Mouse (Mus musculus): ENCODE results near the gene Erp27. TPM values are rescaled to one million over a fixed set of nuclear protein-coding genes. Genes with fewer than 3 reads are reported as not detected.

Erp27 gene
- polyA plus RNA-seq, 1 experiment from 2014 or later: 0.34 TPM

GRCm38 (mm10) chr6:136902527-136902926 lies 19.5 kb downstream of the Erp27 start:
- no peak overlapping the region for H3K4me3 ChIP-seq (replicated peaks; ENCODE audit: low read length)
- 95% methylated on average over 9 of the region's 9 CpGs for WGBS
- H3K27ac ChIP-seq (ENCODE audit: low read length): no peak overlapping the region
- H3K4me1 ChIP-seq (replicated peaks; ENCODE audit: control insufficient read depth, insufficient read depth, low read length): no peaks in the 10 kb centered on the region
- H3K9ac ChIP-seq (replicated peaks; ENCODE audit: low read depth, low read length): no peak overlapping the region
- no peaks in the 10 kb centered on the region for H3K27me3 ChIP-seq (replicated peaks; ENCODE audit: control insufficient read depth, insufficient read depth, low read length)
- no peak overlapping the region for H3K4me2 ChIP-seq (ENCODE audit: low read length)
- no peak for ATAC-seq
- no peaks in the 10 kb centered on the region for H3K36me3 ChIP-seq (ENCODE audit: control insufficient read depth, insufficient read depth)
- no peaks in the 10 kb centered on the region for H3K9me3 ChIP-seq (ENCODE audit: control insufficient read depth, low read length)

- Histone ChIP-seq H3K36me3 (ENCODE audit: control insufficient read depth, insufficient read depth) (no peaks in the 10 kb centered on the region), H3K4me1 (replicated peaks; ENCODE audit: control insufficient read depth, insufficient read depth, low read length) (no peaks in the 10 kb centered on the region), H3K27me3 (replicated peaks; ENCODE audit: control insufficient read depth, insufficient read depth, low read length) (no peaks in the 10 kb centered on the region), H3K4me2 (ENCODE audit: low read length) (no peak overlapping the region), H3K27ac (ENCODE audit: low read length) (no peak overlapping the region), H3K9me3 (ENCODE audit: control insufficient read depth, low read length) (no peaks in the 10 kb centered on the region), H3K9ac (replicated peaks; ENCODE audit: low read depth, low read length) (no peak overlapping the region), H3K4me3 (replicated peaks; ENCODE audit: low read length) (no peak overlapping the region)
- WGBS: 79% methylated on average over 2 of the region's 2 CpGs
- ATAC-seq: no peak
Measured at GRCm38 (mm10) chr6:136901010-136901409, 21.0 kb downstream of the Erp27 start.

- Histone ChIP-seq H3K4me2 (ENCODE audit: low read length) (no peak overlapping the region), H3K27ac (ENCODE audit: low read length) (no peak overlapping the region), H3K4me3 (replicated peaks; ENCODE audit: low read length) (no peak overlapping the region), H3K27me3 (replicated peaks; ENCODE audit: control insufficient read depth, insufficient read depth, low read length) (no peaks in the 10 kb centered on the region), H3K36me3 (ENCODE audit: control insufficient read depth, insufficient read depth) (no peaks in the 10 kb centered on the region), H3K9me3 (ENCODE audit: control insufficient read depth, low read length) (no peaks in the 10 kb centered on the region), H3K9ac (replicated peaks; ENCODE audit: low read depth, low read length) (no peak overlapping the region), H3K4me1 (replicated peaks; ENCODE audit: control insufficient read depth, insufficient read depth, low read length) (no peaks in the 10 kb centered on the region)
- 85% methylated on average over 4 of the region's 4 CpGs for whole genome bisulfite sequencing
- ATAC-seq: no peak
Measured at GRCm38 (mm10) chr6:136900369-136901009, 21.5 kb downstream of the Erp27 start.

GRCm38 (mm10) chr6:136898954-136899353 lies 23.0 kb downstream of the Erp27 start:
- Histone ChIP-seq H3K9me3 (ENCODE audit: control insufficient read depth, low read length) (no peaks in the 10 kb centered on the region), H3K4me1 (replicated peaks; ENCODE audit: control insufficient read depth, insufficient read depth, low read length) (no peaks in the 10 kb centered on the region), H3K4me3 (replicated peaks; ENCODE audit: low read length) (no peak overlapping the region), H3K36me3 (ENCODE audit: control insufficient read depth, insufficient read depth) (no peaks in the 10 kb centered on the region), H3K9ac (replicated peaks; ENCODE audit: low read depth, low read length) (no peak overlapping the region), H3K27me3 (replicated peaks; ENCODE audit: control insufficient read depth, insufficient read depth, low read length) (no peaks in the 10 kb centered on the region), H3K4me2 (ENCODE audit: low read length) (no peak overlapping the region), H3K27ac (ENCODE audit: low read length) (no peak overlapping the region)
- 80% methylated on average over 2 of the region's 2 CpGs for WGBS
- ATAC-seq: no peak

GRCm38 (mm10) chr6:136898222-136898621 lies 23.8 kb downstream of the Erp27 start:
- Histone ChIP-seq H3K4me2 (ENCODE audit: low read length) (no peak overlapping the region), H3K4me1 (replicated peaks; ENCODE audit: control insufficient read depth, insufficient read depth, low read length) (no peaks in the 10 kb centered on the region), H3K4me3 (replicated peaks; ENCODE audit: low read length) (no peak overlapping the region), H3K27ac (ENCODE audit: low read length) (no peak overlapping the region), H3K9me3 (ENCODE audit: control insufficient read depth, low read length) (no peaks in the 10 kb centered on the region), H3K36me3 (ENCODE audit: control insufficient read depth, insufficient read depth) (no peaks in the 10 kb centered on the region), H3K9ac (replicated peaks; ENCODE audit: low read depth, low read length) (no peak overlapping the region), H3K27me3 (replicated peaks; ENCODE audit: control insufficient read depth, insufficient read depth, low read length) (no peaks in the 10 kb centered on the region)
- no peak for ATAC-seq
- WGBS: 67% methylated on average over 4 of the region's 4 CpGs

GRCm38 (mm10) chr6:136897789-136898188 lies 24.2 kb downstream of the Erp27 start:
- 91% methylated on average over 4 of the region's 4 CpGs for WGBS
- no peak overlapping the region for H3K9ac ChIP-seq (replicated peaks; ENCODE audit: low read depth, low read length)
- H3K27ac ChIP-seq (ENCODE audit: low read length): no peak overlapping the region
- H3K36me3 ChIP-seq (ENCODE audit: control insufficient read depth, insufficient read depth): no peaks in the 10 kb centered on the region
- ATAC-seq: no peak
- H3K27me3 ChIP-seq (replicated peaks; ENCODE audit: control insufficient read depth, insufficient read depth, low read length): no peaks in the 10 kb centered on the region
- no peaks in the 10 kb centered on the region for H3K9me3 ChIP-seq (ENCODE audit: control insufficient read depth, low read length)
- no peaks in the 10 kb centered on the region for H3K4me1 ChIP-seq (replicated peaks; ENCODE audit: control insufficient read depth, insufficient read depth, low read length)
- H3K4me3 ChIP-seq (replicated peaks; ENCODE audit: low read length): no peak overlapping the region
- H3K4me2 ChIP-seq (ENCODE audit: low read length): no peak overlapping the region

- no peaks in the 10 kb centered on the region for H3K27me3 ChIP-seq (replicated peaks; ENCODE audit: control insufficient read depth, insufficient read depth, low read length)
- H3K9me3 ChIP-seq (ENCODE audit: control insufficient read depth, low read length): no peaks in the 10 kb centered on the region
- no peaks in the 10 kb centered on the region for H3K36me3 ChIP-seq (ENCODE audit: control insufficient read depth, insufficient read depth)
- no peak for ATAC-seq
- no peaks in the 10 kb centered on the region for H3K4me1 ChIP-seq (replicated peaks; ENCODE audit: control insufficient read depth, insufficient read depth, low read length)
- no peak overlapping the region for H3K9ac ChIP-seq (replicated peaks; ENCODE audit: low read depth, low read length)
- no peak overlapping the region for H3K4me3 ChIP-seq (replicated peaks; ENCODE audit: low read length)
- H3K27ac ChIP-seq (ENCODE audit: low read length): no peak overlapping the region
- H3K4me2 ChIP-seq (ENCODE audit: low read length): no peak overlapping the region
- WGBS: 66% methylated on average over 15 of the region's 15 CpGs
Measured at GRCm38 (mm10) chr6:136894532-136895339, 27.2 kb downstream of the Erp27 start.

GRCm38 (mm10) chr6:136892002-136892401 lies 30.0 kb downstream of the Erp27 start:
- Histone ChIP-seq H3K36me3 (ENCODE audit: control insufficient read depth, insufficient read depth) (no peaks in the 10 kb centered on the region), H3K4me3 (replicated peaks; ENCODE audit: low read length) (no peak overlapping the region), H3K9ac (replicated peaks; ENCODE audit: low read depth, low read length) (no peak overlapping the region), H3K4me1 (replicated peaks; ENCODE audit: control insufficient read depth, insufficient read depth, low read length) (no peaks in the 10 kb centered on the region), H3K4me2 (ENCODE audit: low read length) (no peak overlapping the region), H3K27ac (ENCODE audit: low read length) (no peak overlapping the region), H3K9me3 (ENCODE audit: control insufficient read depth, low read length) (no peaks in the 10 kb centered on the region), H3K27me3 (replicated peaks; ENCODE audit: control insufficient read depth, insufficient read depth, low read length) (no peaks in the 10 kb centered on the region)
- ATAC-seq: no peak
- WGBS: 83% methylated on average over 2 of the region's 2 CpGs

GRCm38 (mm10) chr6:136889554-136889953 lies 32.4 kb downstream of the Erp27 start:
- no peaks in the 10 kb centered on the region for H3K9me3 ChIP-seq (ENCODE audit: control insufficient read depth, low read length)
- H3K4me2 ChIP-seq (ENCODE audit: low read length): no peak overlapping the region
- ATAC-seq: no peak
- H3K4me3 ChIP-seq (replicated peaks; ENCODE audit: low read length): no peak overlapping the region
- H3K27ac ChIP-seq (ENCODE audit: low read length): no peak overlapping the region
- no peaks in the 10 kb centered on the region for H3K27me3 ChIP-seq (replicated peaks; ENCODE audit: control insufficient read depth, insufficient read depth, low read length)
- no peaks in the 10 kb centered on the region for H3K36me3 ChIP-seq (ENCODE audit: control insufficient read depth, insufficient read depth)
- 92% methylated on average over 6 of the region's 6 CpGs for WGBS
- H3K9ac ChIP-seq (replicated peaks; ENCODE audit: low read depth, low read length): no peak overlapping the region
- no peaks in the 10 kb centered on the region for H3K4me1 ChIP-seq (replicated peaks; ENCODE audit: control insufficient read depth, insufficient read depth, low read length)
